Mouse (Mus musculus): Measurements from ENCODE around the gene Svs2.
"Not testable (repeated sequence)": the region's sequence is repeated elsewhere in the genome, so short reads cannot be mapped to it uniquely, and the experiment has no call there.

Gene Svs2

GRCm38 (mm10) chr2:164238366-164238765 lies at the start of gene Svs2:
Svs2 (minus strand) TSS chr2:164238466.
- no peak for DNase-seq (ENCODE audit: low read depth, low spot score)

DNA sequence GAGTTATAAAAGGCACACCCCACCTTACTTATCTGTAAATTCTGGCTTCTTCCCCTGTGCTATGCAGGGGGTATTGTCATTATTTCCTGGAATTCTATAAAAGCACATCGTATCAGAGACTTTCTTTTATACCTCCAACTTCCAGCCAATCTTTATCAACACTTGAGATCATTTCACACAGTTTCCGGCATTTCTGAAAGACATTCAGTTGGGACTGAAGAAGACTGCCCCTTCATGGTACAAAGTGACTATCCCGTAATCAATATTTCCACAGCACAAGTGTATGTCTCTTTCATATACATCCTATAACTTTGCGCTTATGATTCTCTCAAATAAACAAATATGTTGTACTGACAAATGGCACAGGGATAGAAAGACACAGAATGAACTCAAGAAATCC lies 40.1 kb upstream of the Svs2 start, which contains the start of gene Svs4:
Svs4 (minus strand) TSS at position 101 of the 400 bp plus-strand sequence.
- no peak for DNase-seq (ENCODE audit: low read depth, low spot score)

DNA sequence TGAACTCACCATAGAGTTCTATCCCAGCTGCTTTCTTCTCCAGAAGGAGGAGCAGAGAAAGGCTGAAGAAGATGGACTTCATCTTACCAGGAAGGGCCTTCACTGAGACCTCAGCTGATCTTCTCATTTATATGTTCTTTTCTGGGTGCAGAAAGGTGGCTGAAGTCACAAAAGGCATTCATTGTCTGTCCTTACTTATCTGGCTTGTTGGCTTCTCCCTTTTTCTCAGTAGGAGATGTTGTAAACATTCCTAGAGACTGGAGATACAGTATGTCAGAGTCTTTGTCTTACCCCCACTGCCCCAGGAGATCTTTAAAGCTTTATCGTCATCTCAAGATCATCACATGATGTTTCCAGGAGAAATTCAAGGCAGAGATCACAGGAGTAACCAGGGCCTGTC lies 18.3 kb upstream of the Svs2 start, which contains the start of gene Svs3b:
Svs3b (minus strand) TSS at position 101 of the 400 bp plus-strand sequence.
- not testable (repeated sequence) for DNase-seq (ENCODE audit: low read depth, low spot score)

DNA sequence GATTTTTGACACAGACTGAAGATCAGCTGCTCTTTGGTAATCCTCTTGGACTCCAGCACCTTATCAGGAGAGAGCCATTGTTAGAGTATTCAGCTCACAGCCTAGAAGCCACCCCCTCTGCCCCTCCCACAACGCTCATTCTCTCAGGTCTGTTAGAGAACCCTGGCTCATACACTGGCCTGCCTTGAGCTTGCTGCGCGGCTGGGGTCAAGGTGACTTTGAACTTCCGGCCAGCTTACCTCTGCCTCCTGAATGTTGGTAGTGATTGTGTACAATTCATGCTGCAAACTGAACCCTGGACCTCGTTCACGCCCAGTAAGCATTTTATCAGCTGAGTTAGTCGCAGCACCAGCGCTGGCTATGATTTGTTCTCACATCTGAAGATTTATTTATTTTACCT lies 5.6 kb downstream of the Svs2 start:
- DNase-seq (ENCODE audit: low read depth, low spot score) = no peak

GRCm38 (mm10) chr2:164228361-164229070 lies 9.8 kb downstream of the Svs2 start:
- no peak for DNase-seq (ENCODE audit: low read depth, low spot score)

DNA sequence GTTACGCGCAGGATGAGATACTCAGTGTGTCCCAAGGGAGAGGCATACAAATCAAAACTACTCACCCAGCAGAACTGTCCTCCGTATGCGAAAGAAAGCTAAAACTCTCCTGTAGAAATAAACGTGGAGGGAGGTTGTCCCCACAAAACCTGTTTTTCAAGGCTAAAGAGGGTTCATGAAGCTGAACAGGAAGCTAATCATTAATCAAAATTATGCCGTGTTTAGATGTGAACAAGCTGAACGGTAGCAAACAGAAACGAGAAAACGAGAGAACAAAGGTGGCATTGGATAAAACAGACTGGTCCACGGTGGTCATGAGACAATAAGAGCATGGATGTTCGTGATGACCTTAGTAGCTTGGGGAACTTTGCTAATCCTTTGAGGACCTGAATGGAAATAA lies 16.7 kb downstream of the Svs2 start, which contains the start of gene Wfdc15b:
Wfdc15b (minus strand) TSS at position 139 of the 400 bp plus-strand sequence.
- no peak for DNase-seq (ENCODE audit: low read depth, low spot score)

DNA sequence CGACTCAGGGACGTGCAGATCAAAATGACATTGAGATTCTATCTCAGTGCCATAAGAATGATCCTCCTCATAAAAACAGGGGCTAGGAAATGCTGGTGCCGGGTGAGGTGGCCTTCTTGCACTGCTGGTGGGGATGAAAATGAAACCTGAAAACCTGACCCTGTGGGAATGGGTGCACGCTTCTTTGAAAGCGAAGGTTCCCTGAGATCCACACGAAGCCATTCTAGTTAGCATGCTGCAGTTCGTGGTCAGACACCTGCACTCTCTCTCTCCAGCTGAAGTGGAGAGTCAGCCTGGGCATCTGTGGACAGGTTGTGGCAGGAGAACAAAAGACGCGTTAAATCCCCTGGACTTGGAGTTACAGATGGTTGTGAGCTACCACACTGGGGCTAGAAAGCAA lies 19.0 kb downstream of the Svs2 start:
- no peak for DNase-seq (ENCODE audit: low read depth, low spot score)

DNA sequence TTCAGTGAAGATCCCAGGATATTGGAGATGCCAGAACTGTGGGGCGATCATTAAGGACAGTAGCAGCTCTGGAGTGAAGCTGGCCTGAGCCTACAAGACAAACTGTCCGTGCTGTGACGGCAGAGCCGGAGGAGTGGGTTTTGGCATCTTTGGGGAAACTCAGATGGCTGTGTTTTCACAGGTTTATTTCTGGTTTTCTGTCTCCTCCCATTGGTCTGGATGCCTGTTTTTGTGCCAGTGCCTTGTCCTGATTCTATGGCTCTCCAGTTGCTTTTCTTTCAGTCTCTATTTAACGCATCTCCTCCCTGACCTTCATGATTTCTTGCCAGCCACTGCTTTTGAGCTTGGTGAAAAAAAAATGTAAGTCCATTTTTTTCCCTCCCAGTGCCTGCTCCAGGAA lies 25.6 kb downstream of the Svs2 start:
- no peak for DNase-seq (ENCODE audit: low read depth, low spot score)

GRCm38 (mm10) chr2:164210892-164211291 lies 27.4 kb downstream of the Svs2 start:
- DNase-seq (ENCODE audit: low read depth, low spot score) = no peak

GRCm38 (mm10) chr2:164206676-164207075 lies 31.6 kb downstream of the Svs2 start:
- DNase-seq (ENCODE audit: low read depth, low spot score) = no peak

DNA sequence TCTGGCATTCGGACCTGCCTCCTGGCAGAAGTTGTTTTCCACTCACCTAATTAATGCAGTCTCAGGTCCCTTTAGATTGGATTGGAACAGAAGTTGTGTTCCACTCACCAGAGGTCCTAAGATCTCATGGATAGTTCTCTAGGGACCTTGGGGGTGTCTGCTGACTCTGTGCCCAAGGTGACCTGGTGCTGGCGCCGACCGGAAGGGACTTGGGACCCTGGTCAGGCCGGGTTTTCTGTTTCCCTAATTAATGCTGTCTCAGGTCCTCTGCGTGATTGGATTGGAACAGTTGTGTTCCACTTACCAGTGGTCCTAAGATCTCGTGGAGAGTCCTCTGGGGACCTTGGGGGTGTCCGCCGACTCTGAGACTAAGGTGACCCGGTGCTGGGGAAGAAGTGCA lies 32.3 kb downstream of the Svs2 start:
- not testable (repeated sequence) for DNase-seq (ENCODE audit: low read depth, low spot score)

- DNase-seq (ENCODE audit: low read depth, low spot score) = no peak
These were observed 38.5 kb downstream of the Svs2 start, which contains the start of gene Wfdc15a for GRCm38 (mm10) chr2:164199626-164200327. Wfdc15a (minus strand) TSS chr2:164200130.

GRCm38 (mm10) chr2:164196700-164196990 lies 41.6 kb downstream of the Svs2 start:
- DNase-seq (ENCODE audit: low read depth, low spot score) = no peak

GRCm38 (mm10) chr2:164195971-164196699 lies 42.1 kb downstream of the Svs2 start:
- no peak for DNase-seq (ENCODE audit: low read depth, low spot score)

GRCm38 (mm10) chr2:164194959-164195630 lies 43.2 kb downstream of the Svs2 start:
- no peak for DNase-seq (ENCODE audit: low read depth, low spot score)

DNA sequence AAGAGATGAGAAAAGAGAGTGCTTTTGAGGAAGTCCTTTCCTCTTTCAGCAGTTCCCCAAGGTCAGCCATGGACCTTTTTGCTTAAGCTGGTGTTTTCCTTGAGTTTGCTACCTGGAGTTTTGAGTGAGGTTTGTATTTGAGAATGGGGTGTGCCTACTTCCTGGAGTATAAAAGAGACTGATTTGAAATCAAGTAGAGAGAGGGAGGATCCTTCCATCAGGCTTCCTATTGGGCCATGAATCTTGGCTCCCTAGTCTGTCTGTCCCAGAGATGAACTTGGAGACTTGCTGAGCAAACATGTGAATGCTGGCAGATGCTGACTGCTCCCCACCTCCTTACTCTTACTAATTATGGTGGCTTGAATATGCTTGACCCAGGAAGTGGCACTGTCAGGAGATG lies 46.0 kb downstream of the Svs2 start:
- no peak for DNase-seq (ENCODE audit: low read depth, low spot score)

GRCm38 (mm10) chr2:164190576-164190975 lies 47.7 kb downstream of the Svs2 start, which contains the start of gene Wfdc12:
Wfdc12 (minus strand) TSS chr2:164190608.
- no peak for DNase-seq (ENCODE audit: low read depth, low spot score)

DNA sequence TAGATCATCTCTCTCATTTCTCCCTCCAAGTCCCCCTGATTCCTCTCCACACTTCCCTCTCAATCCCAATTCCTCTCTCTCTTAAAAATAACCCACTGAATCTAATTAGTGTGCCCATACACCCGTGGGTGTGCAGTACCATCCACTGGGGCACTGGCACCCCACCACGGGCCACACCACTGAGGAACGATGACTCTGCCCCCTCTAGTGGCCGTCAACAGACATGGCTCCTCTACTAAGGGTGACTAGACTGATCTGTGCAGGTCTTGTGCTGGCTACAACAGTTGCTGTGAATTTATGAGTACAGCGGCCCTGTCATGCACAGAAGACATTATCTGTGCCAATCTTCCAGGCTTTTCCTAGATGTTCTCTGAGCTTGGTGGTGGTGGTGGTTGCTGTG lies 49.5 kb downstream of the Svs2 start:
- no peak for DNase-seq (ENCODE audit: low read depth, low spot score)
